Mouse (Mus musculus) central nervous system, embryonic 14 days (tissue): ENCODE results near the gene Irx3. TPM values are rescaled to one million over a fixed set of nuclear protein-coding genes. Genes with fewer than 3 reads are reported as not detected.

ENCODE experiments used
- polyA plus RNA-seq: library from polyadenylated mRNA; depleted of rRNA; stranded (reverse); fragments of >200 nt; gene quantifications from 2 replicates; pipeline ENCODE4 v1.2.3, GENCODE M21; 2012; rRNA removed

Irx3 gene
- polyA plus RNA-seq: 20.1 and 33.4 TPM in 2 replicates

DNA sequence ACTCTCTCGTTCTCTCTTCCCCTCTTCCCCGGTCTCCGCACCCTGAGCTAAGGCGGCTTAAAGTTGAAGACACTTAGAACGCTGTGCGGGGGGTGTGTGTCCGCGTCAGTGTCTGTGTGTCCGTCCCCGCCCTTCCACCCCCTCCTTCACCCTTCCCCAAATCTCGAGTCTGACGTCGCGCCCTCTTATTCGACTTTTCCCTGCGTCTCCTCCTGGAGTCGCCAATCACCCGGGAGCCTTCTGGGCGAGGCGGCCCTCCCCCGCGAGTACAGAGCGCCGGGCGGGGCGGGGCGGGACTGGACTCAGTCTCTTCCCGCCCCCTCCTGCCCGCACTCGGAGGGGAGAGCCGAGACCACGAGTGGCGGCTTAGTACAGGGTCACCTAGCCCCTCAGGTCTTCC lies at the start of gene Irx3:
Gene Irx3, minus strand, starts transcription at position 229 of the 400 bp plus-strand sequence.

